Mouse (Mus musculus): ENCODE data around the gene Rsph6a. TPM values are rescaled to one million over a fixed set of nuclear protein-coding genes. Genes with fewer than 3 reads are reported as not detected.
A peak's percentile ranks its signal among the peaks of the same experiment; 100 is the strongest.

The Rsph6a gene
- polyA plus RNA-seq, 1 experiment = 0.06 TPM

- no peaks in the 10 kb centered on the region for H3K4me1 ChIP-seq (ENCODE audit: control insufficient read depth, insufficient read depth, insufficient read length)
- no peaks in the 10 kb centered on the region for H3K36me3 ChIP-seq (ENCODE audit: control insufficient read depth, insufficient read depth, low read length)
- TF ChIP-seq POLR2A (IDR thresholded peaks at IDR 0.05; ENCODE audit: low read depth, low read length) (no peak), CTCF (IDR thresholded peaks at IDR 0.05; ENCODE audit: extremely low read depth, insufficient read depth, insufficient read length, insufficient replicate concordance) (no peak)
- 73% methylated on average over 2 of the region's 2 CpGs for WGBS
- no peak for DNase-seq (ENCODE audit: low read depth in 1 of 2, low spot score in 2 of 2)
- H3K4me3 ChIP-seq (ENCODE audit: extremely low read depth, insufficient read depth, insufficient read length) = no peak overlapping the region
- 0 out of 2 replicates have a peak, but pooled peaks cover 1% of the 10 kb centered on the region for H3K27me3 ChIP-seq (ENCODE audit: control insufficient read depth, insufficient read depth, low read length)
- H3K27ac ChIP-seq (ENCODE audit: insufficient read depth, low read length) = no peak overlapping the region
Measured at GRCm38 (mm10) chr7:19104486-19104885, 50.0 kb downstream of the Rsph6a start.

GRCm38 (mm10) chr7:19107436-19107835 is 52.9 kb downstream of the Rsph6a start:
- Histone ChIP-seq H3K4me3 (ENCODE audit: extremely low read depth, insufficient read depth, insufficient read length) (no peak overlapping the region), H3K27ac (ENCODE audit: insufficient read depth, low read length) (no peak overlapping the region), H3K36me3 (ENCODE audit: control insufficient read depth, insufficient read depth, low read length) (no peaks in the 10 kb centered on the region), H3K27me3 (ENCODE audit: control insufficient read depth, insufficient read depth, low read length) (0 out of 2 replicates have a peak, but pooled peaks cover 1% of the 10 kb centered on the region), H3K4me1 (ENCODE audit: control insufficient read depth, insufficient read depth, insufficient read length) (no peaks in the 10 kb centered on the region)
- no peak for TF ChIP-seq POLR2A (IDR thresholded peaks at IDR 0.05; ENCODE audit: low read depth, low read length)
- no peak for TF ChIP-seq CTCF (IDR thresholded peaks at IDR 0.05; ENCODE audit: extremely low read depth, insufficient read depth, insufficient read length, insufficient replicate concordance)
- WGBS = 65% methylated on average over 3 of the region's 3 CpGs
- no peak for DNase-seq (ENCODE audit: low read depth in 1 of 2, low spot score in 2 of 2)

- Histone ChIP-seq H3K36me3 (ENCODE audit: control insufficient read depth, insufficient read depth, low read length) (no peaks in the 10 kb centered on the region), H3K27me3 (ENCODE audit: control insufficient read depth, insufficient read depth, low read length) (peaks cover 2% of the 10 kb centered on the region; the same call in 1 of the 2 replicates), H3K4me1 (ENCODE audit: control insufficient read depth, insufficient read depth, insufficient read length) (no peaks in the 10 kb centered on the region), H3K4me3 (ENCODE audit: extremely low read depth, insufficient read depth, insufficient read length) (no peak overlapping the region), H3K27ac (ENCODE audit: insufficient read depth, low read length) (no peak overlapping the region)
- TF ChIP-seq CTCF (IDR thresholded peaks at IDR 0.05; ENCODE audit: extremely low read depth, insufficient read depth, insufficient read length, insufficient replicate concordance) = no peak
- TF ChIP-seq POLR2A (IDR thresholded peaks at IDR 0.05; ENCODE audit: low read depth, low read length) = no peak
- DNase-seq (ENCODE audit: low read depth in 1 of 2, low spot score in 2 of 2) = no peak
- 89% methylated on average over 1 of the region's 1 CpGs for WGBS
Measured at GRCm38 (mm10) chr7:19109565-19109964, 55.1 kb downstream of the Rsph6a start.

GRCm38 (mm10) chr7:19118028-19118771 is 63.7 kb downstream of the Rsph6a start, which contains the start of gene Gm4969:
Gene Gm4969 (minus strand): TSS chr7:19118368.
- Histone ChIP-seq H3K27ac (ENCODE audit: insufficient read depth, low read length) (no peak within 1 kb of the TSS), H3K4me1 (ENCODE audit: control insufficient read depth, insufficient read depth, insufficient read length) (peaks cover 5% of the 10 kb centered on the region), H3K4me3 (ENCODE audit: extremely low read depth, insufficient read depth, insufficient read length) (no peak within 1 kb of the TSS), H3K27me3 (ENCODE audit: control insufficient read depth, insufficient read depth, low read length) (0 out of 2 replicates have a peak, but pooled peaks cover 4% of the 10 kb centered on the region), H3K36me3 (ENCODE audit: control insufficient read depth, insufficient read depth, low read length) (no peaks in the 10 kb centered on the region)
- 46% methylated on average over 64 of the region's 64 CpGs for WGBS
- TF ChIP-seq CTCF (IDR thresholded peaks at IDR 0.05; ENCODE audit: extremely low read depth, insufficient read depth, insufficient read length, insufficient replicate concordance) (no peak), POLR2A (IDR thresholded peaks at IDR 0.05; ENCODE audit: low read depth, low read length) (no peak)
- DNase-seq (ENCODE audit: low read depth in 1 of 2, low spot score in 2 of 2) = peak in 1 of 2 experiments; percentile 33

GRCm38 (mm10) chr7:19119083-19119482 is 64.6 kb downstream of the Rsph6a start:
- DNase-seq (ENCODE audit: low read depth in 1 of 2, low spot score in 2 of 2) = no peak
- WGBS = 94% methylated on average over 8 of the region's 8 CpGs

GRCm38 (mm10) chr7:19119631-19120429 is 65.3 kb downstream of the Rsph6a start, which contains the start of gene Fbxo46:
Gene Fbxo46 (plus strand): TSS chr7:19119859.
- Histone ChIP-seq H3K27me3 (ENCODE audit: control insufficient read depth, insufficient read depth, low read length) (0 out of 2 replicates have a peak, but pooled peaks cover 4% of the 10 kb centered on the region), H3K4me1 (ENCODE audit: control insufficient read depth, insufficient read depth, insufficient read length) (peaks cover 5% of the 10 kb centered on the region), H3K36me3 (ENCODE audit: control insufficient read depth, insufficient read depth, low read length) (no peaks in the 10 kb centered on the region), H3K27ac (ENCODE audit: insufficient read depth, low read length) (peak within 1 kb of the TSS; percentile 34; the same call in 1 of the 2 replicates), H3K4me3 (ENCODE audit: extremely low read depth, insufficient read depth, insufficient read length) (peak within 1 kb of the TSS; percentile 84)
- peak; percentile 93 to 96 for DNase-seq (ENCODE audit: low read depth in 1 of 2, low spot score in 2 of 2)
- WGBS = under 1% methylated on average over 34 of the region's 34 CpGs
- TF ChIP-seq POLR2A (IDR thresholded peaks at IDR 0.05; ENCODE audit: low read depth, low read length) = peak; percentile 90
- TF ChIP-seq CTCF (IDR thresholded peaks at IDR 0.05; ENCODE audit: extremely low read depth, insufficient read depth, insufficient read length, insufficient replicate concordance) = no peak

More at GRCm38 (mm10) chr7:19119083-19119482, 64.6 kb downstream of the Rsph6a start:
- H3K27me3 ChIP-seq (ENCODE audit: control insufficient read depth, insufficient read depth, low read length) = 0 out of 2 replicates have a peak, but pooled peaks cover 4% of the 10 kb centered on the region
- no peaks in the 10 kb centered on the region for H3K36me3 ChIP-seq (ENCODE audit: control insufficient read depth, insufficient read depth, low read length)
- H3K27ac ChIP-seq (ENCODE audit: insufficient read depth, low read length) = no peak overlapping the region
- TF ChIP-seq CTCF (IDR thresholded peaks at IDR 0.05; ENCODE audit: extremely low read depth, insufficient read depth, insufficient read length, insufficient replicate concordance) (no peak), POLR2A (IDR thresholded peaks at IDR 0.05; ENCODE audit: low read depth, low read length) (no peak)
- H3K4me3 ChIP-seq (ENCODE audit: extremely low read depth, insufficient read depth, insufficient read length) = no peak overlapping the region
- peaks cover 5% of the 10 kb centered on the region for H3K4me1 ChIP-seq (ENCODE audit: control insufficient read depth, insufficient read depth, insufficient read length)

Data from spleen, adult 2 months (tissue).